Mouse (Mus musculus): ENCODE data around the gene Lsm3. TPM values are rescaled to one million over a fixed set of nuclear protein-coding genes. Genes with fewer than 3 reads are reported as not detected.

Lsm3 gene
- polyA plus RNA-seq, 1 experiment from 2014 or later = 165 TPM

GRCm38 (mm10) chr6:91527227-91527860, 11.6 kb downstream of the Lsm3 start:
- H3K27ac ChIP-seq = no peak overlapping the region
- no peak overlapping the region for H3K4me2 ChIP-seq (replicated peaks)
- peaks cover 33% of the 10 kb centered on the region for H3K36me3 ChIP-seq (replicated peaks; ENCODE audit: control insufficient read depth, insufficient read depth)
- H3K9ac ChIP-seq = no peak overlapping the region
- no peaks in the 10 kb centered on the region for H3K9me3 ChIP-seq (ENCODE audit: control insufficient read depth, low read length)
- WGBS = 47% methylated on average over 5 of the region's 5 CpGs
- H3K27me3 ChIP-seq (ENCODE audit: control insufficient read depth, insufficient read depth, low read length) = no peaks in the 10 kb centered on the region
- H3K4me3 ChIP-seq (replicated peaks; ENCODE audit: low read length) = no peak overlapping the region
- DNase-seq (ENCODE audit: low spot score) = peak; percentile 81
- ATAC-seq (ENCODE audit: low FRiP score) = peak; percentile 55; the same call in 1 of the 2 replicates
- H3K4me1 ChIP-seq (replicated peaks; ENCODE audit: control insufficient read depth, insufficient read depth, low read length) = no peaks in the 10 kb centered on the region

- Histone ChIP-seq H3K9me3 (ENCODE audit: control insufficient read depth, low read length) (no peaks in the 10 kb centered on the region), H3K27me3 (ENCODE audit: control insufficient read depth, insufficient read depth, low read length) (no peaks in the 10 kb centered on the region), H3K9ac (no peak overlapping the region), H3K4me3 (replicated peaks; ENCODE audit: low read length) (no peak overlapping the region), H3K4me1 (replicated peaks; ENCODE audit: control insufficient read depth, insufficient read depth, low read length) (no peaks in the 10 kb centered on the region), H3K27ac (no peak overlapping the region), H3K4me2 (replicated peaks) (no peak overlapping the region), H3K36me3 (replicated peaks; ENCODE audit: control insufficient read depth, insufficient read depth) (peaks cover 24% of the 10 kb centered on the region)
- ATAC-seq (ENCODE audit: low FRiP score) = no peak
- 87% methylated on average over 7 of the region's 7 CpGs for WGBS
- DNase-seq (ENCODE audit: low spot score) = no peak
Measured at GRCm38 (mm10) chr6:91528265-91528664, 12.5 kb downstream of the Lsm3 start.

GRCm38 (mm10) chr6:91530673-91531072, 14.9 kb downstream of the Lsm3 start:
- 91% methylated on average over 8 of the region's 8 CpGs for WGBS
- H3K9me3 ChIP-seq (ENCODE audit: control insufficient read depth, low read length) = no peaks in the 10 kb centered on the region

GRCm38 (mm10) chr6:91531276-91531675, 15.5 kb downstream of the Lsm3 start:
- Histone ChIP-seq H3K36me3 (replicated peaks; ENCODE audit: control insufficient read depth, insufficient read depth) (no peaks in the 10 kb centered on the region), H3K4me1 (replicated peaks; ENCODE audit: control insufficient read depth, insufficient read depth, low read length) (no peaks in the 10 kb centered on the region), H3K4me2 (replicated peaks) (no peak overlapping the region), H3K27ac (no peak overlapping the region), H3K4me3 (replicated peaks; ENCODE audit: low read length) (no peak overlapping the region), H3K9ac (no peak overlapping the region), H3K27me3 (ENCODE audit: control insufficient read depth, insufficient read depth, low read length) (no peaks in the 10 kb centered on the region), H3K9me3 (ENCODE audit: control insufficient read depth, low read length) (no peaks in the 10 kb centered on the region)
- ATAC-seq (ENCODE audit: low FRiP score) = no peak
- DNase-seq (ENCODE audit: low spot score) = no peak
- 91% methylated on average over 6 of the region's 6 CpGs for WGBS

More at GRCm38 (mm10) chr6:91530673-91531072, 14.9 kb downstream of the Lsm3 start:
- Histone ChIP-seq H3K4me1 (replicated peaks; ENCODE audit: control insufficient read depth, insufficient read depth, low read length) (no peaks in the 10 kb centered on the region), H3K27me3 (ENCODE audit: control insufficient read depth, insufficient read depth, low read length) (no peaks in the 10 kb centered on the region), H3K36me3 (replicated peaks; ENCODE audit: control insufficient read depth, insufficient read depth) (0 out of 2 replicates have a peak, but pooled peaks cover 2% of the 10 kb centered on the region), H3K27ac (no peak overlapping the region), H3K4me3 (replicated peaks; ENCODE audit: low read length) (no peak overlapping the region), H3K9ac (no peak overlapping the region), H3K4me2 (replicated peaks) (no peak overlapping the region)
- no peak for ATAC-seq (ENCODE audit: low FRiP score)
- DNase-seq (ENCODE audit: low spot score) = no peak

- no peak for DNase-seq (ENCODE audit: low spot score)
- ATAC-seq (ENCODE audit: low FRiP score) = no peak
- H3K9ac ChIP-seq = no peak overlapping the region
- H3K36me3 ChIP-seq (replicated peaks; ENCODE audit: control insufficient read depth, insufficient read depth) = no peaks in the 10 kb centered on the region
- no peak overlapping the region for H3K4me2 ChIP-seq (replicated peaks)
- WGBS = 73% methylated on average over 6 of the region's 6 CpGs
- H3K4me1 ChIP-seq (replicated peaks; ENCODE audit: control insufficient read depth, insufficient read depth, low read length) = no peaks in the 10 kb centered on the region
- H3K9me3 ChIP-seq (ENCODE audit: control insufficient read depth, low read length) = no peaks in the 10 kb centered on the region
- no peak overlapping the region for H3K27ac ChIP-seq
- no peaks in the 10 kb centered on the region for H3K27me3 ChIP-seq (ENCODE audit: control insufficient read depth, insufficient read depth, low read length)
- H3K4me3 ChIP-seq (replicated peaks; ENCODE audit: low read length) = no peak overlapping the region
Measured at GRCm38 (mm10) chr6:91532661-91533060, 16.9 kb downstream of the Lsm3 start.

- 53% methylated on average over 5 of the region's 5 CpGs for WGBS
Measured at GRCm38 (mm10) chr6:91533359-91533758, 17.6 kb downstream of the Lsm3 start.

GRCm38 (mm10) chr6:91533771-91534170, 18.0 kb downstream of the Lsm3 start:
- no peaks in the 10 kb centered on the region for H3K27me3 ChIP-seq (ENCODE audit: control insufficient read depth, insufficient read depth, low read length)
- H3K9me3 ChIP-seq (ENCODE audit: control insufficient read depth, low read length) = no peaks in the 10 kb centered on the region
- H3K9ac ChIP-seq = no peak overlapping the region
- no peak overlapping the region for H3K27ac ChIP-seq
- DNase-seq (ENCODE audit: low spot score) = no peak
- WGBS = 42% methylated on average over 2 of the region's 2 CpGs
- H3K4me3 ChIP-seq (replicated peaks; ENCODE audit: low read length) = no peak overlapping the region
- no peaks in the 10 kb centered on the region for H3K36me3 ChIP-seq (replicated peaks; ENCODE audit: control insufficient read depth, insufficient read depth)
- no peak for ATAC-seq (ENCODE audit: low FRiP score)
- no peak overlapping the region for H3K4me2 ChIP-seq (replicated peaks)
- H3K4me1 ChIP-seq (replicated peaks; ENCODE audit: control insufficient read depth, insufficient read depth, low read length) = no peaks in the 10 kb centered on the region

More at GRCm38 (mm10) chr6:91533359-91533758, 17.6 kb downstream of the Lsm3 start:
- DNase-seq (ENCODE audit: low spot score) = no peak
- no peaks in the 10 kb centered on the region for H3K27me3 ChIP-seq (ENCODE audit: control insufficient read depth, insufficient read depth, low read length)
- no peaks in the 10 kb centered on the region for H3K36me3 ChIP-seq (replicated peaks; ENCODE audit: control insufficient read depth, insufficient read depth)
- no peak overlapping the region for H3K4me2 ChIP-seq (replicated peaks)
- H3K27ac ChIP-seq = no peak overlapping the region
- no peak for ATAC-seq (ENCODE audit: low FRiP score)
- H3K4me3 ChIP-seq (replicated peaks; ENCODE audit: low read length) = no peak overlapping the region
- H3K4me1 ChIP-seq (replicated peaks; ENCODE audit: control insufficient read depth, insufficient read depth, low read length) = no peaks in the 10 kb centered on the region
- no peaks in the 10 kb centered on the region for H3K9me3 ChIP-seq (ENCODE audit: control insufficient read depth, low read length)
- H3K9ac ChIP-seq = no peak overlapping the region

GRCm38 (mm10) chr6:91534268-91534667, 18.5 kb downstream of the Lsm3 start:
- H3K4me1 ChIP-seq (replicated peaks; ENCODE audit: control insufficient read depth, insufficient read depth, low read length) = no peaks in the 10 kb centered on the region
- H3K9me3 ChIP-seq (ENCODE audit: control insufficient read depth, low read length) = no peaks in the 10 kb centered on the region
- H3K27ac ChIP-seq = no peak overlapping the region
- H3K4me2 ChIP-seq (replicated peaks) = no peak overlapping the region
- no peak overlapping the region for H3K9ac ChIP-seq
- no peak for ATAC-seq (ENCODE audit: low FRiP score)
- H3K36me3 ChIP-seq (replicated peaks; ENCODE audit: control insufficient read depth, insufficient read depth) = no peaks in the 10 kb centered on the region
- no peak overlapping the region for H3K4me3 ChIP-seq (replicated peaks; ENCODE audit: low read length)
- WGBS = 91% methylated on average over 4 of the region's 4 CpGs
- no peak for DNase-seq (ENCODE audit: low spot score)
- no peaks in the 10 kb centered on the region for H3K27me3 ChIP-seq (ENCODE audit: control insufficient read depth, insufficient read depth, low read length)

GRCm38 (mm10) chr6:91535231-91535630, 19.5 kb downstream of the Lsm3 start:
- Histone ChIP-seq H3K9ac (no peak overlapping the region), H3K4me2 (replicated peaks) (no peak overlapping the region), H3K27me3 (ENCODE audit: control insufficient read depth, insufficient read depth, low read length) (no peaks in the 10 kb centered on the region), H3K4me3 (replicated peaks; ENCODE audit: low read length) (no peak overlapping the region), H3K9me3 (ENCODE audit: control insufficient read depth, low read length) (no peaks in the 10 kb centered on the region), H3K36me3 (replicated peaks; ENCODE audit: control insufficient read depth, insufficient read depth) (no peaks in the 10 kb centered on the region), H3K4me1 (replicated peaks; ENCODE audit: control insufficient read depth, insufficient read depth, low read length) (no peaks in the 10 kb centered on the region), H3K27ac (no peak overlapping the region)
- no peak for ATAC-seq (ENCODE audit: low FRiP score)
- WGBS = 69% methylated on average over 3 of the region's 3 CpGs
- no peak for DNase-seq (ENCODE audit: low spot score)
